Mouse (Mus musculus): ENCODE data around the gene Armc7. TPM values are rescaled to one million over a fixed set of nuclear protein-coding genes. Genes with fewer than 3 reads are reported as not detected.
"Not testable (repeated sequence)": the region's sequence is repeated elsewhere in the genome, so short reads cannot be mapped to it uniquely, and the experiment has no call there.

Armc7 gene
- polyA plus RNA-seq, 1 experiment: 20.7 TPM

DNA sequence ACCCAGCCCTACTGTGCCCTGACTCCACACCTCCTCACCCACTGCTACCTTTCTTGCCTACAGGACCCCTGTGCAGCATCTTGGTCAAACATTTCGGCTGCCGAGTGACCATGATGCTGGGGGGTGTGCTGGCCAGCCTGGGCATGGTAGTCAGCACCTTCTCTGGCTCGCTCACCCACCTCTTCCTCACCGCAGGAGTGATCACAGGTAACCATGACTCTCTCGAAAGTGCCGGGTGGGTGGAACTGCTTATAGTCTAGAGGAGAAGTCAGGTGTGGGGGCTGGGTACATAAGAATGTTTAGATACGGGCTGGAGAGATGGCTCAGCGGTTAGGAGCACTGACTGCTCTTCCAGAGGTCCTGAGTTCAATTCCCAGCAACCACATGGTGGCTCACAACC lies 10.6 kb upstream of the Armc7 start:
- TF ChIP-seq GATA1 (IDR thresholded peaks at IDR 0.05; ENCODE audit: borderline replicate concordance, low read length): no peak
- TF ChIP-seq FLI1 (IDR thresholded peaks at IDR 0.05; ENCODE audit: low read length): no peak
- peaks cover 3% of the 10 kb centered on the region; the same call in 1 of the 2 replicates for H3K4me1 ChIP-seq
- H3K4me3 ChIP-seq (replicated peaks): no peak overlapping the region
- peaks cover 71% of the 10 kb centered on the region for H3K27me3 ChIP-seq (replicated peaks)
- H3K36me3 ChIP-seq (replicated peaks; ENCODE audit: low read length): no peaks in the 10 kb centered on the region
- peaks cover 8% of the 10 kb centered on the region for H3K9me3 ChIP-seq

DNA sequence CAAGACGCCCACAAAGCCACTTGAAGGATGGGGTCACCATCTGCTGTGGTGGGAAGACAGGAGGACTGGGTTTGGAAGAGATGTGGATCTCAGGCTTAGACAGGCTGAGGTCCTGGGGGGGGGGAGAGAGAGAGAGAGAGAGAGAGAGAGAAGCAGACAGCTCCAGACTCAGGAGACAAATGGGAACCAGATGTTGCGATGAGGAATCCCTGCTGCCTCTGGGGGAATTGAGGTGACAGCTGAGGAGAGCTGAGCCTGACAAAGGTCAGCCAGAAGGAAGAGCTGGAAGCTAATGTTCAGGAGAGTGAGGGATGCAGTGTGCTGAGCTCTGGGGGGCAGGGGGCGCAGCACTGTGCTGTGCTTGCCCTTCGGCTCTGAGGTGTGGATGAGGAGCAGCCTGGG lies 8.2 kb upstream of the Armc7 start:
- TF ChIP-seq FLI1 (IDR thresholded peaks at IDR 0.05; ENCODE audit: low read length) (no peak), GATA1 (IDR thresholded peaks at IDR 0.05; ENCODE audit: borderline replicate concordance, low read length) (no peak)
- H3K9me3 ChIP-seq: peaks cover 10% of the 10 kb centered on the region
- peaks cover 65% of the 10 kb centered on the region for H3K27me3 ChIP-seq (replicated peaks)
- no peaks in the 10 kb centered on the region for H3K36me3 ChIP-seq (replicated peaks; ENCODE audit: low read length)
- peaks cover 3% of the 10 kb centered on the region; the same call in 1 of the 2 replicates for H3K4me1 ChIP-seq
- H3K4me3 ChIP-seq (replicated peaks): no peak overlapping the region

DNA sequence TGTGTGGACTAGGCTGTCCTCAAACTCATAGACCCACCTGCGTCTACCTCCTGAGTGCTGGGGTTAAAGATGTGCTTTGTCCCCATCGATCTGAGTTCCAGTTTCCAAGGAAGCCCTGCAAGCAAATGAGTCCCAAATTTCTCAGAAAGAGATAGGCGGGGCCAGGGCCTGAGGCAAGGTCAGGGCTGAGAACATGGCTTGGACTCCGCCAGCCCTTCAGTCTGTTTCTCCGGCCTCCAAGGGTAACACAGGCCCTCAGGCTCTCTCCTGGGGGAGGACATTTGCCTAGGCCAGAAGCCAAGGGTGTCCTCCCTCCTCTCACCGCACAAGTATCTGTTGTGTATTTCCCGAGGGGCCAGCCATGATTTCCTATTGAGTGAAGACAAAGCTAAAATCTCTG lies 3.3 kb upstream of the Armc7 start:
- peaks cover 30% of the 10 kb centered on the region for H3K27me3 ChIP-seq (replicated peaks)
- H3K36me3 ChIP-seq (replicated peaks; ENCODE audit: low read length): no peaks in the 10 kb centered on the region
- no peak for TF ChIP-seq GATA1 (IDR thresholded peaks at IDR 0.05; ENCODE audit: borderline replicate concordance, low read length)
- no peak for TF ChIP-seq FLI1 (IDR thresholded peaks at IDR 0.05; ENCODE audit: low read length)
- no peak overlapping the region for H3K4me3 ChIP-seq (replicated peaks)
- H3K9me3 ChIP-seq: peaks cover 10% of the 10 kb centered on the region
- H3K4me1 ChIP-seq: peaks cover 42% of the 10 kb centered on the region

DNA sequence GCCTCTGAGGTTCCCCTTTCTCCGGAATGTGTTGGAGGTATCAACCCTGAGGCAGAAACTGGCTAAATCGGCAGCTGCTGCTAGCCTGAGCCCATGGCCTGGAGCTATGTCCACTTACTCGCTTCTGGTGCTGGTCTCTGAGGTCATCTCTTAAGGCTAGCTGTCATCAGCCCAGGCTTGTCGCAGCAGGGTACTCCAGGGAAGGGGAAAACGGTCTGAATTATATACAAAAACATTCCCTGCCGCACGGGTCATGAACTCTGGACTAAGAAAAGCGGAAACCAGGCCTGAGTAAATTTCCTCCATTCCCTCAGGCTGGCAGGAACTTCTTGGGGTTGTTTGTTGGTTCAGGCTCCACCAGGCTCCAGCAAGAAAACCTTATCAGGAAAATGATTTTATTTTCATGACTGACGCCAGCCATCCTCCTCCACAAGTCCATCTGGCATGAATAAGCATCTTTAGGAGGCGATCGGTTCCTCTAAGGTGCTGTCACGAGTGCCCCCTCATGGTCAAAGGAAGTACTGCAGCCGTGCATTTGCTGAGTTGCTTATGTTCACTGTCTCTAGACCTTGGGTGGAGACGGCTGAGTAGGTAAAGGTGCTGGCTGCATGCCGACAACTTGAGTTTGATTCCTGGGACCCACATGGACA lies 1.7 kb upstream of the Armc7 start:
- peaks cover 54% of the 10 kb centered on the region for H3K4me1 ChIP-seq
- H3K36me3 ChIP-seq (replicated peaks; ENCODE audit: low read length): peaks cover 3% of the 10 kb centered on the region
- H3K4me3 ChIP-seq (replicated peaks): peak overlapping the region; percentile 74
- peaks cover 10% of the 10 kb centered on the region for H3K9me3 ChIP-seq
- TF ChIP-seq GATA1 (IDR thresholded peaks at IDR 0.05; ENCODE audit: borderline replicate concordance, low read length) (no peak), FLI1 (IDR thresholded peaks at IDR 0.05; ENCODE audit: low read length) (no peak)
- peaks cover 19% of the 10 kb centered on the region for H3K27me3 ChIP-seq (replicated peaks)

DNA sequence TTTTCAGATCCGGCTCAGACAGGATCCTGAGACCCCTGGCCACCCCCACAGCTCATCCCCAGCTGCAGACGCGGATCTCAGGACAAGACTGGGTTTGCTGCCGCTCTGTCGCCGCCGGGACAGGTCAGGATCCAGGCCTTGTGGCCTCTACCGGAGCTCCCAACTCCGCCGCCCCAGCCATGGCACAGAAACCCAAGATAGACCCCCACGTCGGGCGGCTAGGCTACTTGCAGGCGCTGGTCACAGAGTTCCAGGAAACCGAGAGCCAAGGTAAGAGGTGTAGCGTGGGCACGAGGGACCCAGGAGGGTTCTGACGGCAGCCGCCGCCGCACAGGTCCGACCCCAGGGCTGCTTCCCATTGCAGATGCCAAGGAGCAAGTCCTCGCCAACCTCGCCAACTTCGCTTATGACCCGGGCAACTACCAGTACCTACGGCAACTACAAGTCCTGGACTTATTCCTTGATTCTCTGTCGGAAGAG lies 331 bp downstream of the Armc7 start:
- H3K9me3 ChIP-seq: no peaks in the 10 kb centered on the region
- peaks cover 62% of the 10 kb centered on the region for H3K4me1 ChIP-seq
- H3K27me3 ChIP-seq (replicated peaks): peaks cover 6% of the 10 kb centered on the region
- peak overlapping the region; percentile 97 for H3K4me3 ChIP-seq (replicated peaks)
- TF ChIP-seq GATA1 (IDR thresholded peaks at IDR 0.05; ENCODE audit: borderline replicate concordance, low read length) (no peak), FLI1 (IDR thresholded peaks at IDR 0.05; ENCODE audit: low read length) (no peak)
- peaks cover 23% of the 10 kb centered on the region for H3K36me3 ChIP-seq (replicated peaks; ENCODE audit: low read length)

DNA sequence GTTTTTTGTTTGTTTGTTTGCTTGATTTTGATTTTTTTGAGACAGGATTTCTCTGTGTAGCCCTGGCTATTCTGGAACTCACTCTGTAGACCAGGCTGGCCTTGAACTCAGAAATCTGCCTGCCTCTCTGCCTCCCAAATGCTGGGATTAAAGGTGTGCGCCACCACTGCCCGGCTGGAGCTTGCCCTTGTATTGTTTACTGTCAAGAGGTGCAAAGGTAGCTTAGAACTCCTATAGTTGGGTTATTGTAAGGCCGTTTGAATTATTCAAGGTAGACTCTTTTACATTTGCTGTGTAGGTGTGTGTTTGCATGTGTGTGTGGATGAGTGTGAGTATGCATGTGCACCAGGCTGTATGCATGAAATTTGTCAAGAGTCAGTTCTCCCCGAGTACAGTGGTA lies 1.2 kb downstream of the Armc7 start:
- H3K27me3 ChIP-seq (replicated peaks); H3K9me3 ChIP-seq: not testable (repeated sequence)
- peaks cover 66% of the 10 kb centered on the region for H3K4me1 ChIP-seq
- H3K36me3 ChIP-seq (replicated peaks; ENCODE audit: low read length): peaks cover 28% of the 10 kb centered on the region
- H3K4me3 ChIP-seq (replicated peaks): peak overlapping the region; percentile 75

DNA sequence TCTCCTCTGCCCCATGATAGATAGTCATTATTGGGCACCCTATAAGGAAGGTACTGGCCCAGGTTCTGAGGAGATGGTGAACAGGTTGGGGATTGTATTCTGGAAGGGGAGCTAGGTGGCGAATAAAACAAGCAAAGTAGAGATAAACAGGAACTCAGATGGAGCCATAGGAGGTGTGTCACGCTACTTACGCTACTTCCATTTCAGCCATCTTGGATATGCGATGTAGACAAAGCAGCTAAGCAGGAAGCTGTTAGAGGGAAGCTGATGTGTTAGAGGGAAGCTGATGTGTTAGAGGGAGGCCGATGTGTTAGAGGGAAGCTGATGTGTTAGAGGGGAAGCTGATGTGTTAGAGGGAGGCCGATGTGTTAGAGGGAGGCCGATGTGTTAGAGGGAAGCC lies 1.9 kb downstream of the Armc7 start:
- Histone ChIP-seq H3K4me3 (replicated peaks) (peak overlapping the region; percentile 62), H3K36me3 (replicated peaks; ENCODE audit: low read length) (peaks cover 32% of the 10 kb centered on the region), H3K4me1 (peaks cover 72% of the 10 kb centered on the region)
- H3K9me3 ChIP-seq; H3K27me3 ChIP-seq (replicated peaks): not testable (repeated sequence)

DNA sequence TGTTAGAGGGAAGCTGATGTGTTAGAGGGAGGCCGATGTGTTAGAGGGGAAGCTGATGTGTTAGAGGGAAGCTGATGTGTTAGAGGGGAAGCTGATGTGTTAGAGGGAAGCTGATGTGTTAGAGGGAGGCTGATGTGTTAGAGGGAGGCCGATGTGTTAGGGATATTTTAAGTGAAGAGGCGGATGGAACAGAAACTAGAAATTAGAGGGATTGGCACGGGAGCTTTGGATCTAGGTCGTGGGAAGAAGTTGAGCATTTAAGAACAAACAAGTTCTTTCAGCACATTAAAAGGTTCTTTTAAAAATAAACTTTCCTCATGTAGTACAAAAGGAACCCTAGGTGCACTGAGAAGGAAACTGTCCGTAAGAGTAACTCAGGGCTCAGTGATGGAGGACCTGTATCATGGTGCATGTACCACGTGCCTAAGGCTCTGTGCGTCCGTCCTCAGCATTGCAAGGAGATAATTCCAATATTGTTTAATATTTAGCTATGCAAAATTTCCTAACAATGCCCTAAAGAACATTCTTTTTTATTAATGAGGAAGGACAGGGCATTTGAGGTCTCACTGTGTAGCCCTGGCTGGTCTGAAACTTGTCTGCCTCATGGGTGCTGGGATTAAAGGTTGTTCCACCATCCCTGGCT lies 3.0 kb downstream of the Armc7 start:
- Histone ChIP-seq H3K27me3 (replicated peaks) (no peaks in the 10 kb centered on the region), H3K9me3 (no peaks in the 10 kb centered on the region), H3K4me3 (replicated peaks) (no peak overlapping the region), H3K4me1 (peaks cover 69% of the 10 kb centered on the region), H3K36me3 (replicated peaks; ENCODE audit: low read length) (peaks cover 39% of the 10 kb centered on the region)
- TF ChIP-seq FLI1 (IDR thresholded peaks at IDR 0.05; ENCODE audit: low read length) (no peak), GATA1 (IDR thresholded peaks at IDR 0.05; ENCODE audit: borderline replicate concordance, low read length) (no peak)

DNA sequence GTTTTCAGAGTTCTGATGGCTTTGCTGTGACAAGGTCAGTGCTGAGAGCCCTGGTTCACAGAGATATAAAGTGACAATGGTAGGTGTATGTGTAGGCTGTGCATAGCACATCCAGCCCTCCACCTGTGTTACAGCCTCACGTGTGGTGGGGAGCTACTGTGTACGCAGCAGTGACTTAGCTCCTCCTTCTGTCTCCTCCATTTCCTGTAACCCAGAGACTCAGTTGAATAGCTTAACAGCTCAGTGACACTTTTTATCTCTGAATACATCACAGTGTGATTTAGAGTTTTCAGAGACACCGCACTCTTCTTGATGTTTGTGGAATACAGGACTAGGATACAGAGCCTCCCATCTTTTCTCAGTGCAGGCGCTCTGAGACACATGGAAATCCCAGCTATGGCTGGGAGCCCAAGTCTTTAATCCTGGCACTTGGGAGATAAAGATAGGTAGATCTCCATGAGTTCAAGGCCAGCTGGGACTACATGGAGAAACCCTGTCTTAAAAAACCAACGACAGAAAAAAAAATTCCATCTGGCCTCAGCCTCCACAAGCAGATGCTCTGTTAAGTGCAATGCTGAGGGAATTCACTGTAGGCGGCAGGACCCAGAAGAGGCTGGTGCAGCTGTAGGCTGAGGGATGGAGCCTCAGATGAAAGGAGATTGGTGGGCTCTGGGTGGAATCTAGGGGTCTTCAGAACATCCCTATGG lies 6.2 kb downstream of the Armc7 start:
- H3K4me3 ChIP-seq (replicated peaks): no peak overlapping the region
- H3K4me1 ChIP-seq: peaks cover 56% of the 10 kb centered on the region
- H3K27me3 ChIP-seq (replicated peaks): no peaks in the 10 kb centered on the region
- TF ChIP-seq GATA1 (IDR thresholded peaks at IDR 0.05; ENCODE audit: borderline replicate concordance, low read length): no peak
- no peaks in the 10 kb centered on the region for H3K9me3 ChIP-seq
- peaks cover 63% of the 10 kb centered on the region for H3K36me3 ChIP-seq (replicated peaks; ENCODE audit: low read length)

DNA sequence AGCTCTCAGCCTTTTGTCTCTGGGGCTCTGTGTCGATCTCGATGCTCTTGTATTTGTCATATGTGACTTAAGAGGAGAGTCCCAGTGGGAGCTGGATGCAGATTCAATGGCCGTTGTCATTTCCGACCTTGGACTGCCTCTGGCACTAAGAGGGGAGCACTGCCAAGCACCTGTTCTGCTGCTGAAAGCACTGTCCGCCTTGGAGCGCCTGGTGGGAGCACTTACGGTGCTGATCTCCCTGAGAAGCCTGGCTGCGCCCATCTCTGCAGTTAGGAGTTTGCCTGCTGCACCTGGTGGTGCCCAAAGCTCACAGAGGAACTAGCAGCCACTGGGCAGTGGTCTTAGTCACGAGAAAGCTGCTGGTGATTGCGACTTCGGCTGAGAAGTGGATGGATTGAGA lies 7.8 kb downstream of the Armc7 start:
- no peak for TF ChIP-seq FLI1 (IDR thresholded peaks at IDR 0.05; ENCODE audit: low read length)
- no peak for TF ChIP-seq GATA1 (IDR thresholded peaks at IDR 0.05; ENCODE audit: borderline replicate concordance, low read length)
- Histone ChIP-seq H3K36me3 (replicated peaks; ENCODE audit: low read length) (peaks cover 73% of the 10 kb centered on the region), H3K4me3 (replicated peaks) (no peak overlapping the region), H3K9me3 (no peaks in the 10 kb centered on the region), H3K27me3 (replicated peaks) (no peaks in the 10 kb centered on the region), H3K4me1 (peaks cover 41% of the 10 kb centered on the region)

Measured in megakaryocyte, embryonic 14.5 days (primary cell).